Mouse (Mus musculus) hindbrain, postnatal 0 days (tissue): ENCODE measurements around the gene Psmc3ip. TPM values are rescaled to one million over a fixed set of nuclear protein-coding genes. Genes with fewer than 3 reads are reported as not detected.

Experiments used
- ATAC-seq: fragments of 200-750 bp; cut with Nextera tagmentation; 2 replicates; pipeline ENCODE4 v1.8.0; 2017; ENCODE audit warnings: mild to moderate bottlenecking, moderate TSS enrichment, moderate library complexity
- DNase-seq: peaks from one replicate; pipeline ENCODE4 v3.0.0-alpha.2; 2015; ENCODE audit warnings: low spot score
- H3K27ac ChIP-seq: fragments of 300-500 bp; sonication (generic); 2 replicates; pipeline ENCODE4 v1.5.1; 2014; ENCODE audit warnings: mild to moderate bottlenecking
- H3K27me3 ChIP-seq: fragments of 300-500 bp; sonication (generic); 2 replicates; pipeline ENCODE4 v1.6.1; 2014; ENCODE audit warnings: low read length, mixed read lengths; ENCODE audit not compliant: insufficient read depth
- H3K36me3 ChIP-seq: fragments of 300-500 bp; sonication (generic); 2 replicates; pipeline ENCODE4 v1.6.1; 2014; ENCODE audit warnings: low read length, mixed read lengths; ENCODE audit not compliant: insufficient read depth
- H3K4me1 ChIP-seq: fragments of 300-500 bp; sonication (generic); 2 replicates; pipeline ENCODE4 v1.6.1; 2014; ENCODE audit warnings: antibody characterized with exemption, low read length, mixed read lengths; ENCODE audit not compliant: insufficient read depth
- H3K4me2 ChIP-seq: fragments of 300-500 bp; sonication (generic); 2 replicates; pipeline ENCODE4 v1.6.1; 2014; ENCODE audit warnings: low read depth, mild to moderate bottlenecking, low read length, moderate library complexity, mixed read lengths
- H3K4me3 ChIP-seq: fragments of 300-500 bp; sonication (generic); 2 replicates; pipeline ENCODE4 v1.5.1; 2014; ENCODE audit warnings: low read length
- H3K9ac ChIP-seq: fragments of 300-500 bp; sonication (generic); replicated peaks from 2 replicates; pipeline ENCODE4 v1.6.1; 2014; ENCODE audit warnings: mild to moderate bottlenecking, low read length, moderate library complexity, mixed read lengths
- H3K9me3 ChIP-seq: fragments of 300-500 bp; sonication (generic); 2 replicates; pipeline ENCODE4 v1.6.1; 2016; ENCODE audit warnings: low read length, mixed read lengths
- CTCF ChIP-seq: IDR thresholded peaks from 2 replicates; pipeline ENCODE4 v1.5.1; 2016; ENCODE audit warnings: antibody characterized with exemption, control low read depth, low read depth
- WGBS: fragments of 180-500 bp; shearing (Covaris S2); extraction: QIAGEN DNeasy Blood & Tissue Kit; methylation state at CpG from one replicate; pipeline ENCODE4 v1.1.7; 2014; 5-methylcytosine and 5-hydroxymethylcytosine counted together
- polyA plus RNA-seq: library from polyadenylated mRNA; unstranded; fragments of >200 nt; fragmentation: Nextera tagmentation; extraction: Ambion mirVana; gene quantifications from 2 replicates; pipeline ENCODE4 v1.2.1, GENCODE M21; 2015
- total RNA-seq: library from RNA; depleted of rRNA; stranded (reverse); fragments of >200 nt; gene quantifications from 2 replicates; pipeline ENCODE4 v1.2.3, GENCODE M21; 2014

The Psmc3ip gene
- total and polyA plus RNA-seq, 2 experiments from 2014 or later, result 2.9 to 16.3 TPM

DNA sequence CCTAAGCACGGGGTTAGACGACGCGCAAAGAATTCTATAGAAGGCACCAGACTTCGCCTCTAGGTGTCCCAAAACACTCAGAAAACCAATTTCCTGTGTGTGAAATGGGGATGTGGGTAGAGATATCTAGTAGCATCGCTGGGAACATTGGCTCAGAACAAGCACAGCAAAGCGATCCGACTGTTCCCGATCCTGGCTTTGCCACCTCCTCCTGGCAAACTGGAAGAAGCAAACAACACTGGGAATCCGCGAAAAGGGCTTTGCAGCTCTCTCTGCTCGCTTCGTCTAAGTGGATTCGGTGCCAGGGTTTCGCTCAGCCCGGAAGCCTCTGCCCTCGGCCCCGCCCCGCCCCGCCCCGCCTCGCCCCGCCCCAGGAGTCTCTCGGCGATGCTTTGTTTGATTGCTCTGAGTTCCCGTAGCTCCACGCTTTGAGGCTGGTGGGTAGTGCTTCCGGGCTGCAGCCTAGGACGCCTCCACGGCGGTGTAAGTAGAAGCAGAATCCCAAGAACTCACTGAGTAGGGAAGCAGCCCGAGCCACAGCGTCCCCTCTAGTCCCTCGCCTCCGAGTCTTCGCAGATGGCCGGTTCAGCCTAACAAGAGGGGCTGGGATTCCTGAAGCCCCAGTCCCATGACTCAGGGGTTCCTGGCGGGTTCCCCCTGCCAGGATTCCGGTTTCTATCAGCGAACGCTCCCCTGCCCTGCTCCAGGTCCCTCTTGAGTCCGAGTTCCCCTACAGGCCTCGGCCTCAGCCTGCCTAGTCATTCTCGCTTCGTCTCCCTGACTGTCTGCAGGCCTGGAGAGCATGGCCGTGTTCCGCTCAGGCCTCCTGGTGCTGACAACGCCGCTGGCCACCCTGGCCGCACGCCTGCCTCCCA lies 12.8 kb downstream of the Psmc3ip start, which contains the start of gene Coasy:
Gene Coasy, plus strand, starts transcription at position 358 of the 875 bp plus-strand sequence.
- ATAC-seq (peak; percentile 90), DNase-seq (peak; percentile 95)
- Histone ChIP-seq H3K27ac (peak within 1 kb of the TSS; percentile 94), H3K36me3 (no peaks in the 10 kb centered on the region), H3K4me2 (peak within 1 kb of the TSS; percentile 100), H3K9ac (peak within 1 kb of the TSS; percentile 90), H3K27me3 (peaks cover 26% of the 10 kb centered on the region), H3K4me1 (peaks cover 22% of the 10 kb centered on the region; the same call in 1 of the 2 replicates), H3K4me3 (peak within 1 kb of the TSS; percentile 75), H3K9me3 (no peaks in the 10 kb centered on the region)
- WGBS, result under 1% methylated on average over 51 of the region's 51 CpGs
- TF ChIP-seq CTCF, result peak; percentile 68

DNA sequence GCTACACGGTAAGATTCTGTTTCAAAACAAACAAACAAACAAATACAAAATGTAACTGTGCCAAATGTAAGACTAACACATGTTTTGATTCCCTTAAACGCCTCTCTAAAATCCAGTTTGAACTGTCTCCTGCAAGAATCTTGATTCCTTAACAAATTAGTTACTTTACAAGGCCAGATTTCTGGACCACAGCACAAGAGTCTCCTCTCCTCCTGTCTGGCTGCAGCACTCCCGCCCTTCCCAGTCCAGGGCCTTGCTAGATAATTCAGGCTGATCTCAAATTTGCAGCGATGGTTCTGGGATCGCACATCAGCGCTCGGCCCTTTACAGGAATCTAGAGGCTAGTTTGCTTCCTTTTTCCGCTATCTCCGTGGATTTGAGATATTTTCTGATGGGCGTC lies 13.6 kb downstream of the Psmc3ip start:
- peaks cover 20% of the 10 kb centered on the region; the same call in 1 of the 2 replicates for H3K4me1 ChIP-seq
- H3K27me3 ChIP-seq, result peaks cover 29% of the 10 kb centered on the region
- ATAC-seq (no peak), DNase-seq (peak; percentile 15)
- peaks cover 2% of the 10 kb centered on the region; the same call in 1 of the 2 replicates for H3K36me3 ChIP-seq
- TF ChIP-seq CTCF, result no peak
- peak overlapping the region; percentile 100 for H3K4me2 ChIP-seq
- peak overlapping the region; percentile 94 for H3K27ac ChIP-seq
- H3K9me3 ChIP-seq, result no peaks in the 10 kb centered on the region
- 8% methylated on average over 10 of the region's 10 CpGs for WGBS
- peak overlapping the region; percentile 75 for H3K4me3 ChIP-seq
- peak overlapping the region; percentile 38 for H3K9ac ChIP-seq

GRCm38 (mm10) chr11:101080421-101080820 lies 14.8 kb downstream of the Psmc3ip start:
- 71% methylated on average over 5 of the region's 5 CpGs for WGBS
- DNase-seq, result no peak
- Histone ChIP-seq H3K4me2 (no peak overlapping the region), H3K27me3 (peaks cover 29% of the 10 kb centered on the region), H3K27ac (no peak overlapping the region), H3K9ac (no peak overlapping the region), H3K4me1 (peaks cover 13% of the 10 kb centered on the region; the same call in 1 of the 2 replicates), H3K36me3 (peaks cover 3% of the 10 kb centered on the region; the same call in 1 of the 2 replicates), H3K9me3 (no peaks in the 10 kb centered on the region), H3K4me3 (no peak overlapping the region)
- ATAC-seq, result no peak
- no peak for TF ChIP-seq CTCF

DNA sequence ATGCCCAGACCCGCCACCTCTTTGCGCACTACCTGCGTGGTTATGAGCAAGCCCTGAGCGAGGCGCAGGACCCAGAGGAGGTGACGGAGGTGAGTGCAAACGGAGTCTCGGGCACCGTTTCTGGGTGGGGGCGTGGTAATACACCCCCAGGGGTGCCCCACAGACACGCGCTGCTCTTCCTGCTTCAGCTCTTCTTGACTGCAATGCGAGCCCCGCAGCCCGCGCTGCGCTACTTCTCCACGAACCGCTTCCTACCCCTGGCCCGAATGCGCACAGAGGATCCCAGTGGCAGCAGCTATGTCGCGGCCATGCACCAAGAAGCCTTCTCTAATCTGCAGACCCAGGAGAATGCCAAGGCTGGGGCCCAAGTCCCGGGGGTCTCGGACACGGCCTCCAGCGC lies 15.5 kb downstream of the Psmc3ip start:
- peaks cover 3% of the 10 kb centered on the region; the same call in 1 of the 2 replicates for H3K36me3 ChIP-seq
- H3K27ac ChIP-seq, result no peak overlapping the region
- TF ChIP-seq CTCF, result no peak
- peak overlapping the region; percentile 10; the same call in 1 of the 2 replicates for H3K4me3 ChIP-seq
- peak overlapping the region; percentile 35; the same call in 1 of the 2 replicates for H3K4me2 ChIP-seq
- no peaks in the 10 kb centered on the region for H3K9me3 ChIP-seq
- peaks cover 29% of the 10 kb centered on the region for H3K27me3 ChIP-seq
- peaks cover 13% of the 10 kb centered on the region; the same call in 1 of the 2 replicates for H3K4me1 ChIP-seq
- WGBS, result 4% methylated on average over 27 of the region's 27 CpGs
- H3K9ac ChIP-seq, result no peak overlapping the region
- ATAC-seq (no peak), DNase-seq (no peak)

DNA sequence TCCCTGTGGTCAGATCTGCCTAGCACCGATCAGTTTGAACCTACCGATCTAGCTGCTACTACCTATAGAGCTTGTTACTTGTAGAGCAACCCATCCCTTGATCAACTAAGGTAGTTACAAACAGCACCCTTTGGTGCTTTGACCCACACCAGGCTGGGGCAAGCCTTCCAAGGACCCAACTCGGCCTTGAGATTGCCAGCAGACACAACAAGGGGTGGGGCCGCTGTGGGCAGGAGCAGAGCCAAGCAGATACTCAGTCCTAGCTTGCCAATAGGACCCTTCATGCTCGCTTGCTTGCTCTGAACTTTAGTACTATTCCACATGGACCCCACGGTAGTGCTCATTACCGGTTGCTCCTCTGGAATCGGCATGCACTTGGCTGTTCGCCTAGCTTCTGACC lies 17.1 kb downstream of the Psmc3ip start, which contains the start of gene Hsd17b1:
Gene Hsd17b1, plus strand, starts transcription at position 291 of the 400 bp plus-strand sequence.
- 74% methylated on average over 9 of the region's 9 CpGs for WGBS

DNA sequence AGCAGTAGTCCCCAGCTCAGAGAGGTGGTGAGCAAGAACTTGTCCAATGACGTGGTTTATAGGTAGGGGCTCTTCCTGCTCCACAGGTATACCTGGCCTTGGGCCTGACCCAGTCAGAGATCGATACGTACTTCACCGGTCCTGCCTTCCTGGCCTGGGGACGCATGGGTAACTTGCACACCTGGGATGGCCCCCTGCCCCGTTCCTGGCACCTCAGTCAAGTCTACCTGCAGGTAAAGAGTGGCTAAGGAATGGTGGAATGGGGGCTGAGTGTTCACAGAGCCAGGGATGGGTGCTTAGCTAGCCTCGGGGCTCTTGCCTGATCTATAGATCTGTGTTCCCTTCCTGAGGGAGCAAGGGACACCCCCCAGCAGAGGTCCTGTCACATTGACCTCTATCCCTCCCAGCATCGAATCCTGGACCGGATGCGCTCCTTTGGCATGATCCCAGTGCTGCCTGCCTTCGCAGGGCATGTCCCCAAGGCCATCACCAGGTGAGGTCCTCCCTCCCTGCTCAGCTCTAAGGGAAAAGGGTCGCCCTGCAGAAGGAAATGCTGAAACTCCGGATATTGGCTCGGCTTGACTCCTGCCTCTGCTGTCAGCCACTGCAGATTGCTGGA lies 23.3 kb downstream of the Psmc3ip start:
- Histone ChIP-seq H3K27ac (no peak overlapping the region), H3K9me3 (no peaks in the 10 kb centered on the region), H3K4me2 (no peak overlapping the region), H3K9ac (no peak overlapping the region), H3K4me1 (0 out of 2 replicates have a peak, but pooled peaks cover 6% of the 10 kb centered on the region), H3K27me3 (no peaks in the 10 kb centered on the region), H3K36me3 (peaks cover 3% of the 10 kb centered on the region; the same call in 1 of the 2 replicates), H3K4me3 (no peak overlapping the region)
- ATAC-seq (no peak), DNase-seq (no peak)
- WGBS, result 71% methylated on average over 14 of the region's 14 CpGs
- no peak for TF ChIP-seq CTCF

More for the DNA sequence above, 17.1 kb downstream of the Psmc3ip start, which contains the start of gene Hsd17b1:
- no peak for TF ChIP-seq CTCF
- H3K9me3 ChIP-seq, result no peaks in the 10 kb centered on the region
- peaks cover 6% of the 10 kb centered on the region; the same call in 1 of the 2 replicates for H3K4me1 ChIP-seq
- no peak within 1 kb of the TSS for H3K27ac ChIP-seq
- H3K9ac ChIP-seq, result no peak within 1 kb of the TSS
- H3K36me3 ChIP-seq, result peaks cover 3% of the 10 kb centered on the region; the same call in 1 of the 2 replicates
- peaks cover 29% of the 10 kb centered on the region for H3K27me3 ChIP-seq
- no peak within 1 kb of the TSS for H3K4me3 ChIP-seq
- no peak for DNase-seq
- ATAC-seq, result no peak
- H3K4me2 ChIP-seq, result no peak within 1 kb of the TSS
